Mouse (Mus musculus): ENCODE results near the gene Scaf4. TPM values are rescaled to one million over a fixed set of nuclear protein-coding genes. Genes with fewer than 3 reads are reported as not detected.
A peak's percentile ranks its signal among the peaks of the same experiment; 100 is the strongest.

Gene Scaf4
- total RNA-seq, 2 experiments from 2014 or later, result 31.7 to 36.7 TPM

GRCm38 (mm10) chr16:90210717-90211116, 73.6 kb downstream of the Scaf4 start:
- no peak for DNase-seq (ENCODE audit: low spot score in 2 of 2)

- no peak for DNase-seq (ENCODE audit: low spot score in 2 of 2)
Measured at GRCm38 (mm10) chr16:90208996-90209395, 75.3 kb downstream of the Scaf4 start.

GRCm38 (mm10) chr16:90204868-90205267, 79.4 kb downstream of the Scaf4 start:
- DNase-seq (ENCODE audit: low spot score in 2 of 2), result no peak

GRCm38 (mm10) chr16:90203226-90203962, 80.9 kb downstream of the Scaf4 start:
- DNase-seq (ENCODE audit: low spot score in 2 of 2), result no peak

GRCm38 (mm10) chr16:90202140-90202539, 82.2 kb downstream of the Scaf4 start:
- no peak for DNase-seq (ENCODE audit: low spot score in 2 of 2)

GRCm38 (mm10) chr16:90199174-90199573, 85.1 kb downstream of the Scaf4 start:
- DNase-seq (ENCODE audit: low spot score in 2 of 2), result no peak

GRCm38 (mm10) chr16:90198626-90199025, 85.7 kb downstream of the Scaf4 start:
- DNase-seq (ENCODE audit: low spot score in 2 of 2), result no peak

GRCm38 (mm10) chr16:90197337-90197973, 86.8 kb downstream of the Scaf4 start:
- DNase-seq (ENCODE audit: low spot score in 2 of 2), result peak; percentile 50 to 83

GRCm38 (mm10) chr16:90196688-90197240, 87.5 kb downstream of the Scaf4 start:
- DNase-seq (ENCODE audit: low spot score in 2 of 2), result no peak

- no peak for DNase-seq (ENCODE audit: low spot score in 2 of 2)
Measured at GRCm38 (mm10) chr16:90193719-90194118, 90.6 kb downstream of the Scaf4 start.

GRCm38 (mm10) chr16:90191289-90191688, 93.0 kb downstream of the Scaf4 start:
- no peak for DNase-seq (ENCODE audit: low spot score in 2 of 2)

GRCm38 (mm10) chr16:90187453-90187852, 96.8 kb downstream of the Scaf4 start:
- DNase-seq (ENCODE audit: low spot score in 2 of 2), result no peak

GRCm38 (mm10) chr16:90185928-90186588, 98.2 kb downstream of the Scaf4 start:
- DNase-seq (ENCODE audit: low spot score in 2 of 2), result peak; percentile 47 to 76

GRCm38 (mm10) chr16:90184135-90184534, 100.2 kb downstream of the Scaf4 start:
- DNase-seq (ENCODE audit: low spot score in 2 of 2), result no peak

GRCm38 (mm10) chr16:90181673-90182072, 102.6 kb downstream of the Scaf4 start:
- DNase-seq (ENCODE audit: low spot score in 2 of 2), result no peak

- no peak for DNase-seq (ENCODE audit: low spot score in 2 of 2)
Measured at GRCm38 (mm10) chr16:90180975-90181374, 103.3 kb downstream of the Scaf4 start.

- DNase-seq (ENCODE audit: low spot score in 2 of 2), result no peak
Measured at GRCm38 (mm10) chr16:90179892-90180291, 104.4 kb downstream of the Scaf4 start.

GRCm38 (mm10) chr16:90178404-90178803, 105.9 kb downstream of the Scaf4 start:
- DNase-seq (ENCODE audit: low spot score in 2 of 2), result no peak

GRCm38 (mm10) chr16:90177425-90177824, 106.9 kb downstream of the Scaf4 start:
- no peak for DNase-seq (ENCODE audit: low spot score in 2 of 2)

- DNase-seq (ENCODE audit: low spot score in 2 of 2), result no peak
Measured at GRCm38 (mm10) chr16:90176472-90176871, 107.8 kb downstream of the Scaf4 start.
